Mouse (Mus musculus): ENCODE results near the gene Gm20547.

Gene Gm20547

DNA sequence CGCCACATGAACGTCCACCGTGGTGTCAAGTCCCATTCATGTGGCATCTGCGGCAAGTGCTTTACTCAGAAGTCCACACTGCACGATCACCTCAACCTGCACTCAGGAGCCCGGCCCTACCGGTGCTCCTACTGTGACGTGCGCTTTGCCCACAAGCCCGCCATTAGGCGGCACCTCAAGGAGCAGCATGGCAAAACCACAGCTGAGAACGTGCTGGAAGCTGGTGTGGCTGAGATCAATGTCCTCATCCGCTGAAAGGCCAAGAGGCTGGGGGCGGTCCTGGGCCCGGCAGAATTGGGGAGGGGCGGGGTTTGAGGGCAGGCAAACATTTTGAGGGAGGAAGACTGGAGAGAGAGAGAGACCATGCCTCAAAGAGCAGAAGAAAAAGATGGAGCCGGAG lies 14.5 kb upstream of the Gm20547 start:
- peak; percentile 87 for DNase-seq (ENCODE audit: low read depth, low spot score)

DNA sequence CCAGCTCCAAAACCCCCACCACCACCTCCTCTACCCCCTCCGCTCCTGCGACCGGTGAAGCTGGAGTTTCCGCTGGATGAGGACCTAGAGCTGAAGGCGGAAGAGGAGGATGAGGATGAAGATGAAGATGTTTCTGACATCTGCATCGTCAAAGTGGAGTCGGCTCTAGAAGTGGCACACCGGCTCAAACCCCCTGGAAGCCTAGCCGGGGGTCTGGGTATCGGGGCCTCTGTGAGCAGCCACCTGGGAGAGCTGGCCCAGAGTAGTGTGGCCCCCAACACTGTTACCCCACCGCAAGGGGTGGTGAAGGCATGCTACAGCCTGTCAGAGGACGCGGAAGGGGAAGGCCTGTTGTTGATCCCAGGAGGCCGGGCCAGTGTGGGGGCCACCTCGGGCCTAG lies 13.9 kb upstream of the Gm20547 start:
- DNase-seq (ENCODE audit: low read depth, low spot score) = no peak

DNA sequence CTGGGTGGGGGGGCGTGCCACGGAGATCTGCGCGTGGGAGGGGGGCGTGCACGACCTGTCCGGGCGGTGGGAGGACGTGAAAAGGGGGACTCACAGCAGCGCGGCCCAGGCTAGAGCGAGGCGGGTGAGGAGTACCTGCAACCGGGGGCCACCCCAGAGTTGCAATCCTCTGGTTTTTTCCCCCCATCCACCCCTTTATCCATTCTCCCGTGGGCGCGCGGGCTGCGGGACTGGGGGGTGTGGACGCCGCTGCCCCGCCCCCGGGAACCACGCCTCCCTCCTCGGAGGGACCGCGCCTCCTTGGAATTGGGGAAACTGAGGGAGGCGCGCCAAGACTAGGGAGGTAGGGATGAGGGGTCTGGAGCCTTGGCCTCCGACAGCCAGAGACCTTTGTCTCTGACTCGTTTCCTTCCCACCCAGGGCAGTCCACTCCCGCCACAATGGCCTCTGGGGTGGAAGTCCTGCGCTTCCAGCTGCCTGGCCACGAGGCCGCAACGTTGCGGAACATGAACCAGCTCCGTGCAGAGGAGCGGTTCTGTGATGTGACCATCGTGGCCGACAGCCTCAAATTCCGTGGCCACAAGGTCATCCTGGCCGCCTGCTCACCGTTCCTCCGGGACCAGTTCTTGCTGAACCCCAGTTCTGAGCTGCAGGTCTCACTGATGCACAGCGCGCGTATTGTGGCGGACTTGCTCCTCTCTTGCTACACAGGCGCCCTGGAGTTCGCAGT lies 13.1 kb upstream of the Gm20547 start:
- no peak for DNase-seq (ENCODE audit: low read depth, low spot score)

DNA sequence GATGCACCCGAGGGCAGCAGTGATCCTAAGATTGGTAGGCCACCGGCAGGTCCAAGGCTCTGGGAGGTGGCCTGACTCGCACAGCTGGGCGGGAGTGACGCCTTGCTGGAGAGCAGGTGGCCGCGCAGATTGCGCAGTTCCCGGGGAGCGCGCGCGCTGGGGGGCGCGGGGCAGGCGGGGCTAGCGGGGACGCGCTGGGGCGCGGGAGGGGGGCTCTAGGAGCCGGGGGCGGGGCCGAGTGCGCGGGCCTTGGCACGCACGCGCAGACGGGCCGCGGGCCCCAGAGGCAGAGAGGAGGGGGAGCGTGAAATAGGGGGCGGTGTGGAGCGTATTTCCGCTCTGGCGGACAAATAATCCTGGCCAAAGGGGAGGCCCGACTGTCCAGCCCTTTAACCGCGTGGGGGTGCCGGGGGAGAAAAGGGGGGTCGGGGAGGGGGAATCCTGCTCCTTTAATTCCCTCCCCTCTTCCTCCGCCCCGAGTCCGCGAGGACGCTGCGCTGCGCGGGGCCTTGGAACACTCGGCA lies 12.3 kb upstream of the Gm20547 start:
- DNase-seq (ENCODE audit: low read depth, low spot score) = peak; percentile 95

DNA sequence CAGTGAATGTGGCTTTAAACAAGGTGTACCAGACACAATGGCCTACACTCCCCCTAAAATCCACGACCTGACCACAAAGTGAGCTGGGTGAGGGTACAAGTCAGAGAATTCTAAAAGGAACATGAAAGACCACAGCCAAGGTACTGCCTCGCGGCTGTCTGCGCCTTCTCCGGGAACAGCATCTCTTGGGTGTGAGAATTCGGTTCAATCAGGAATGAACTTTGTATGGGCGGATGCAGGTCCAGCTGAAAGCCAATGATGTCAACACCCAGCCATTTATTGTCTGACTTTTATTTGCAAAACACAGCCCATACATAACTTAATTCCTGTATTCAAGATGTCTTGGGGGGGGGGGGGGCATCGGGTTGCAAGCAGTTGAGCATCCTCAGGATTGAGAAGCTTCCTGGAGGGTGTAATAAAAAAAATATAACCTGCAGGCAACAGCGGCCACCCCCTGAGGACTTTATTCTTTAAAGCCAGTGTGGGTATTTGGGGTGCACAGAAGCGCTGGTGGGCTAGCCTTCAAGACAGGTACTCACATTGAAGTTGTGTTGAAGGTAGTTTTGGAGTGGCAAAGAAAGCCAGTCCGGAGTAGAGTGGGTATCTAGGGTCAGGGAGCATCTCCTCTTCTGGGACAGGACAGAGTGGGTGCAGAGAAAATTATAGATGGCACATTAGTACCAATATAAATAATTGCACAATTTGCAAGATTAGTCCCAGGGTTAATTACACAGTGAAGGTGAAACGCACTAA lies 11.4 kb upstream of the Gm20547 start:
- no peak for DNase-seq (ENCODE audit: low read depth, low spot score)

DNA sequence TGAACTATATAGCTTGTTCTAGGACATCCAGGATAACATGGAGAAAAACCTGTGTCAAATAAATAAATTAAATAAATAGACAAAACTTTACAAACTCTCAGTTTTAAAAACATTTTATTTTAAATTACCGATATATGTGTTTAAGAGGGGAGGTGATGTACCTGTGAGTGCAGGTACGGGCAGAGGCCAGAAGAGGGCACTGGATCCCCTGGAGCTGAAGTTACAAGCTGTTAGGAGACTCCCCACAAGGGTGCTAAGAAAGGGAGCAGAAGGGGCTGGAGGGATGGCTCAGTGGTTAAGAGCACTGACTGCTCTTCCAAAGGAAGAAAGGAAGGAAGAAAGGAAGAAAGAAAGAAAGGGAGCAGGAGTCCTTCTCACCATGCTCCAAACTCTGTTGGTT lies 9.5 kb upstream of the Gm20547 start:
- peak; percentile 84 for DNase-seq (ENCODE audit: low read depth, low spot score)

DNA sequence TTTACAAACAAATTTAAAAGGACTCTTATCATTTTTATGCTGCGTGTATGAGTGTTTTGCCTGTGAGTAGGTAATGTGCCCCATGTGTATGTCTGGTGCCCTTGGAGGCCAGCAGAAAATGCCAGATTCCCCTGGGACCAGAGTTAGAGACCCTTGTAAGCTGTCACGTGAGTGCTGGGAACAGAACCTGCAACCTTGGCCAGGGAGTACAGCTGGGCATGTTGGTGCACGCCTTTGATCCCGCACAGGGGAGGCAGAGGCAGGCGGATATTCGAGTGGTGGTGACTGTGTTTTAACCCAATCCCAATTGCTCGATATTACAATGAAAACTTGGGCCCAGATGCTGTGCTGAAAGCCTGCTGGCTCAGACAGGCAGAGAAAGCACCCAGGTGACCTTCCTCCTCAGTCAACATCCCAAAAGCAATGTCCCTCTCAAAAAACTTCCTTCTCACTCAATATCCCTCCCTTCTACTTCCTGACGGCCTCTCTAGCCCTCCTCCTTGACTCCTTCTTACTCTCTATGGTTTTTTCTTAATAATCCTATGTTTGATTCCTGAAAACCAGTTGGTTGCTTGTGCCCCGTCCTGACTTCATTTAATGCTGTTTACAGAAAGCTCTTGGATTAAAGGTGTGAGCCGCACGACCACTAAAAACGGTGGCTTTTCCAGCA lies 8.4 kb upstream of the Gm20547 start:
- peak; percentile 63 for DNase-seq (ENCODE audit: low read depth, low spot score)

DNA sequence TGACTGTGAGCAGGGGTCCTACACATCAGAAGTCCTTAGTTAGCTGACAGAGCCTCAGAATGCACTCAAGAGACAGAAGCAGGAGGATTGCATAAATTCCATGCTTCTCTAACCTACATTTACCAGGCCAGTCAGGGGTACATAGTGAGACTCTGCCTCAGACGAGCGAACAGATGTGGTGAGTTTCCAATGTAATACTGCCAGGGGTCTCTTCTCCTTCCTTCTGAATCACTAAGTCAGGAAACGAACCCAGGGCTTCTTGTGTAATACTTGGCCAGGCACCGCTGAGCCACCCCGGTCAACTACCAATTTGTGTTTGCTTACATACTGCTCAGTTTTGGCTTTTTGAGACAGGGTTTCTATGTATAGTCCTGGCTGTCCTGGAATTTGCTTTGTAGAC lies 6.1 kb upstream of the Gm20547 start:
- no peak for DNase-seq (ENCODE audit: low read depth, low spot score)

DNA sequence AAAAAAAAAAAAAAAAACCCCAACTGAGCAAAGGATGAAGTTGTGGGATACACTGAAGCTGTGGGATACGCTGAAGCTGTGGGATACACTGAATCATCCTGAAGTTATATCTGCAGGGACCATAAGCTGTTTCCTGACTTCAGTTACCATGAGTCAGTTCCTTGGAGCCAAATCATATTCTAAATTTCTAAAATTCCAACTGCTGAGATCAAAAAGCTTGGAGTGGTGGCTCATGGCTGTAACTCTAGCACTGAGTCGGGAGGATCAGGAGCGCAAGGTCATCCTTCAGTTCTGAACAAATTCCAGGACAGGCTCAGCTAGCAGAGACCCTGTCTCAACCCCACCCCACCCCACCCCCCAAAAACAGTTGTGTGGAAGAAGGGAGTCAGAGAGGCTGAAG lies 3.8 kb upstream of the Gm20547 start:
- DNase-seq (ENCODE audit: low read depth, low spot score) = no peak

DNA sequence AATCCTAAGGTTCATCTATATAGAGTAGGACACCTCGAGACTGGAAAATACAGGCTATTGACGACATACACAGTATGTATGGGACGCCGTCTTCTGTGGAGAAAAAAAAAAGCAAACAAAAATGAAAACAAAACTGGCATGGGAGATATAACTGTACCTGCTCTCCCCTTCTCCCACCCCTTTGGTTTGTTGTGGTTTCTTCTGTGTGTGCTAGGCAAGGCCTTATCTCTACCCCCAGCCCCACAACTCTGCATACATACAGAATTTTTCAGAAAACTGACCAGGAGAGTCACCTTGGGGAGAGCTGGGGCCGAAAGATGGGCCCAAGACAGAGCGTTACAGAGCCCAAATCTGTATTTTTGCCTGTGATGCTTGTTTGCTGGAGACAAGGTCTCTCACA lies 2.9 kb upstream of the Gm20547 start:
- DNase-seq (ENCODE audit: low read depth, low spot score) = no peak

DNA sequence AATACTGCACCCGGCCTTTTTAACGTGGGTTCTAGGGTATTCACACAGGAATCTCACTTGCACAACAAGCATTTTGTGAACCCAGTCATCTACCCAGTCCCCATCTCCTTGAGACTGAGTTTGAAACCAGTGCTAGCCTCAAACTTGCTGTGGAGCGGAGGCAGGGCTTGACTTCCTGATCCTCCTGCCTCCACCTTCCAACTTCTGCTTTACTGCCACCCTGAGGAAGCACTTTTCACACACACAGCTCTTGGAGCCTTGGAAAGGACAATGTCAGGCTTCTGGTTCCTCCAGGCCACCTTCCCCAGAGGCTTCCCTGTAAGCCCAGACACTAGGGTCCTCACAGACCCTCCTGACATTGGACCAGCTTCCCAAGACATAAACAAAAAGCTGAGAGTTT lies 1.5 kb upstream of the Gm20547 start:
- no peak for DNase-seq (ENCODE audit: low read depth, low spot score)

DNA sequence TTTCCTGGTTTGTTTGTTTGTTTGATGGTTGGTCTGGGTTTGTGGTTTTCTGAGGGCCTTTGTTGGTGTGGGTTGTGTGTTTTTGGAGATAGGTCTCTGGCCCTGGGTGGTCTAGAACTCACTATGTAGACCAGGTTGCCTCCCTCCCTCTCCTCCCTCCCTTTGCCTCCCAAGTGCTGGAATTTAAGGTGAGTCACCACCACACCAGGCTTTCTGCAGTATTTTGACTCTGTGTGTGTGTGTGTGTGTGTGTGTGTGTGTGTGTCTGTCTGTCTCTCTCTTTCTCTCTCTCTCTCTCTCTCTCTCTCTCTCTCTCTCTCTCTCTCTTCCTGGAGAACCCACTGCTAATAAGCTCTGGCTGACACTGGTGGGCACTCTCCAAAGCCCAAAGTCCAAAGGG lies 676 bp downstream of the Gm20547 start:
- no peak for DNase-seq (ENCODE audit: low read depth, low spot score)

DNA sequence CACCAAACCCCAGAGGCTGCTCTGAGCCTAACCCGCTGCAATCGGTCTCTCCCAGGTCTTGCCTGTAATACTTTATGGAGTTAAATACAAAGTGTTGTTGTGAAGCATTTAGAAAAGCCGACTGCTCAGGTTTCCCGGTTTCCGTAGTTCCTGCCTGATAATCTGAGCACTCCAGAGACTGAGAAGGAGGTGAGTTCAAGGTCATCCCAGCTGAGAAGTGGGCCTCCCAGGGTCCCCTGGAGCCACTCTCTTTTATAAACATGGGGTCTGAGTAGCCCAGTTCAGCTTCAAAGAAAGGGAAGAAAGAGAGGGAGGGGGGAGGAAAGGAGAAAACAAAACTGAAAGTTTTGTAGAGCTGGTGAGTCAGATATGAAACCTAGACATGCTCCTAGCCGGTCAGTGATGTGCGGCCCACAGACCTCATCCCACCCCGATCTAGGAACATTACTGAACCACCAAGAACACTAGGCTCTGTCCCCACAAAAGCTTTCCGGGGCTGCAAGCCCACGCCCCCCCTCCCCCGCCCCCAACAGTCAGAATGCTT lies 2.4 kb downstream of the Gm20547 start, which contains the start of gene Zbtb12:
Gene Zbtb12 (plus strand): TSS at position 148 of the 544 bp plus-strand sequence.
- DNase-seq (ENCODE audit: low read depth, low spot score) = no peak

DNA sequence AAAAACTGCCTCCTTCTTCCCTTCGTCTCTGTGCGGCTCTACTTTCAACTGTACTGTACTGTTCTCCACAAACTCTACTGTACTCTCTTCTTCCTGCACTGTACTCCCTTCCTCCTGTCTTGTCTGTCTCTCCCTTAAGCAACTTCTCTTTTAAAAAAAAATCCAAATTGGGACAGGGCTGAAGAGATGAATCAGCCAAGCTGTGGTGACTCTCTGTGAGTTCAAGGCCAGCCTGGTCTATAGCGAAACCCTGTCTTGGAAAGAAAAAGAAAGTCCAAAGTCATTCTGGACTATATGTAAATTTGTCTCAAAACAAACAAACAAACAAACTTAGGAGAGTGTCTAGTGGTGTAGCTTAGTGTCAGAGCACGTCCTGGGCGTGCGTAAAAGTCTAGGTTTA lies 7.5 kb downstream of the Gm20547 start:
- no peak for DNase-seq (ENCODE audit: low read depth, low spot score)

DNA sequence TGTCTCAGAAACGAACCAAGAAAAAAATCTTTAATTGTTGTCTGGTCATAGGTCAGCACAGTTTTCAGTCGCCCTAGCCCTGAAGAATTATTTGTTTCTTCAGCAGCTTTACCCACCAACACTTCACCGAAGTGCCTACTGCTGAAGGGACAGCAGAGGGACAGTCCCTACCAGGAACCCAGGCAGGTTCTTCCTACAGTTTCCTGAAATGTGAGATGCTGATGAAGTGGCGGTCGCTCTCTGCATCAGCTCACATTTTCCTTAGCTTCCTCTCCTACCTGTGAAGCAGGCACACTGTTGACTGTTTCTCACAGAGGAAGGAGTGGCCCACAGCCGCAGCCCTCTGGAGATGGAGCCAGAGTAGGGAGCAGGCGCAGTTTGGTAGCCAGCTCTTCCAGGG lies 15.9 kb downstream of the Gm20547 start:
- DNase-seq (ENCODE audit: low read depth, low spot score) = no peak

DNA sequence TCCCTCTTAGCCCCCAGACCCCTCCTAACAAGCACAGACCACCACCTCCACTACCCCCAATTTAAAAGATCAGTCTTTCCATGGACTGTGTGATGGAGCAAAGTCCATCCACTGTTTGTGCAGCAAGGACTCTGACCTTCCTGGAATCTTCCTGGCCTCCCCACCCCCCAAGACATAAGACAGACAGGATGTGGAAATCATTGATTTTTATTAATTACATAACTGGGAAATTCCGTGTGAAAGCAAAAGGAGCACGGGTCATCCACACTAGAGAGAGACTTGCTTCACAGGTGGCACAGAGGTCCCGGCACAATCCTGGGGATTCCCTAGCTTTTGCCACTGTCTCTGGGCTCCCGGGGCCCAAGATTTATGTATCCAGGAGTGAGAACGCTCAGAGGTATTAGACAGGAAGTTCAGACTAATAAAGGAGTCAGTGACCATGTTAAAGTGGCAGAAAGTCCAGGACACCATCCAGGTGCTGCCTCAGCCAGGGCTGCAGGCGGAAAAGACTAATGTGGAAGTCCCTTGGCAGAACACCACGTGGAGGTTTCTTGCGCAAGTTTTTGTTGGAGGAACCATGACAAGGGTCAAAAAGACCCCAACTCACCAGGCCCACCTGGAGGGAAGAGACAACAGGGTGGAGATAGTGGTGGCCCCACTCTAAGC lies 19.3 kb downstream of the Gm20547 start, which contains the start of gene Cfb:
Gene Cfb (minus strand): TSS at position 103 of the 666 bp plus-strand sequence.
- no peak for DNase-seq (ENCODE audit: low read depth, low spot score)

DNA sequence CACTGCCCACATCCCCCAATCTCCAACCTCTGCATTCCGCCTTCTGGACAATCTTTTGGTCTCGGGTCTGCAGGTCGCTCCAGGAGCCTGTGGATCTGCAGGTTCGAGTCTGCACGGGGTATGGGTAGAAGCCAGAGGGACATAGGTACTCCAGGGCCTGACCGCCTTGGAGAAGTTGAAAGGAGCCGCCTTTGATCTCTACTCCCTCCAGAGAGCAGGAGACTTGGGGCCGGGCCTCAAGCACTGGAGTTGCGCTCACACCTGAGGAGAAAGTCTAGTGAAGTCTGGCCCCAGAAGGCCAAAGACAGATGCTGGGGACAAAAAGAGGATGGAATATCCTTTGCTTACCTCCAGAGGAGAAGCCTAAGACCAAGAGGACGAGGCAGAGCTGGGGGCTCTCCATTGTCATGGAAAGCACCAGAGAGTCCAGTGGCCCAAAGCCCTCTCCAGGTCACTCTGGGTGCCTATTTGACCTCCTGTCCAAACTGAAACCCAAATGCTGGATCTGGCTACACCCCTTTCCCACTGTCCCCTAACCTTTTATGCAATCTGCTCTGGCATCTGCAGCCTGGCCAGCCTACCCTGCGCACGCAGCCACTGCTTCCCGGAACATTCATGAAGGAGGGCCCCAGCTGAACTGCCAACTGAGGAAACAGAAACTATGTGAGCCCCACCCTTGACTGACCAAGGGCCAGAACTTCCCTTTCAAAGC lies 20.0 kb downstream of the Gm20547 start:
- no peak for DNase-seq (ENCODE audit: low read depth, low spot score)

DNA sequence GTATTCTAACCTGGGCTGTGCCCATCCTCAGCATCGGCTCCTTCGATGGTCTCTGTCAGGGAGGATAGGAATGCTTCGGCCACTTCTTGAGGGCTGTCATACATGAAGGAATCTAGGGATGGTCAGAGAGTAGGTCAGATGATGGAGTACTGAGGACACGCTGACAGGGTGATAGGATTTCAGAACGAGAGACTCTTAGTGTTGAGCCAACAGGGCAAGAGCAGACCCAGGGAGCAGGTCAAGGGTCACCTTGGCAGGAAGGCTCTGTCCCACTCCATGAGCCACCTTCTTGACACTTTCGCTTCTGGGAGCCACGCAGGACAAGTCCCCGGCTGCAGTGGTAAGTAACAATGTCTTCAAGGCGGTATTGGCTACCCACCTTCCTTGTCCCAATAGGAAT lies 21.3 kb downstream of the Gm20547 start:
- DNase-seq (ENCODE audit: low read depth, low spot score) = no peak

DNA sequence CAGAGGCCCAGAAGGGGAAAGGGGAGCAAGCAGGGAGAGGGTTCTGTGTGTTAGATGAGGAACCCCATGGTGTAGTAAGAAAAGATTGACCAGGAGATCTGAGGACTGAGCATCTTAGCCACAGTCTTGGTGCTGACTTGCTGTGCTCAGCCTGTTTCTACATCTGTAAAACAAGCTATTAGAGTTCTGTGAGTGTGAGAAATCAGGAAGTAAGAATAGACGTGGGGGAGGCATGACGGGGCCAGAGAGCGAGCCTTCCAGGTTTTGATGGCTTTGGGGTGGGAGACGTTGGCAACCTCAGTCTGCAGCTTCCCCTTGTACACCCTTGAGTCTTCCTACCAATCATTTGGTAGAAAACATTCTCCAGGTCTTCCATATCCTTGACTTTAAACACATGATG lies 23.2 kb downstream of the Gm20547 start:
- DNase-seq (ENCODE audit: low read depth, low spot score) = no peak

DNA sequence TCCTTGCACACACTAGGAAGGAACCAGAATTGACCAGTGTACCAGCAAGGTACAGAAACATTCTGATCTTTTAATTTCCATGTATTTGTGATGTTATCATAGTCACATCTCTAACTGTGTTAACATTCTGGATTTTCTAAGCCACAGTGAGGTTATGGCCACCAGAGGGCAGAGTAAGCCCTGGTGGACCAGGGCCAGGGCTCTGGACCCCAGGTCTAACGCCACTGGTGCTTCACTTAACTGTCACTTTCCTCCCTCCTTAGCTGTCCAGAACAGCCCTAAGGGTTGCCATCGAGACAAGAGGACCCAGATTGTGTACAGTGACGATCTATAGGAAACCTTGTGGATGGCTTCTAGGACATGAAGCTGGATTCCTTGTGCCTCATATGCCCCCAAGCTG lies 26.0 kb downstream of the Gm20547 start:
- DNase-seq (ENCODE audit: low read depth, low spot score) = peak; percentile 61

DNA sequence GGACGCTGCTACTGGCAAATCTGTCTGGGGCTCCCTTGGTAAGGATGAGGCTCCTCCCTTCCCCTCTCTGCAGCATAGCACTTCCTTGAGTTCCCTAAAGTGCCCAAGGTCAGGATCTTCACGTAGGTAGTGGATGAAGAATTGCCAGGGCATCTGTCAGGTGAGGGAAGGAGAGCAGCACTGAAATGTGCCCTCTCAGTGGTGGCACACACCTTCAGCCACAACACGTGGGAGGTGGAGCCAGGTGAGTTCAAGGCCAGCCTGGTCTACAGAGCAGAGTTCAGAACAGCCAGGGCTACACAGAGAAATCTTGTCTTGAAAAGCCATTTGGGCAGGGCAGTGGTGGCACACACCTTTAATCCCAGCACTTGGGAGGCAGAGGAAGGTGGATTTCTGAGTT lies 27.1 kb downstream of the Gm20547 start:
- DNase-seq (ENCODE audit: low read depth, low spot score) = no peak
